Mouse (Mus musculus) kidney, embryonic 16.5 days (tissue): ENCODE measurements around the gene 1810010D01Rik. TPM values are rescaled to one million over a fixed set of nuclear protein-coding genes. Genes with fewer than 3 reads are reported as not detected.

Source experiments
- polyA plus RNA-seq: library from polyadenylated mRNA; unstranded; fragments of >200 nt; fragmentation: Nextera tagmentation; extraction: Ambion mirVana; gene quantifications from 2 replicates; pipeline ENCODE4 v1.2.1, GENCODE M21; 2015

1810010D01Rik gene
- polyA plus RNA-seq, 1 experiment from 2014 or later: 0.30 TPM

Other genes starting within 250 kb of the 1810010D01Rik start
- 11.4 and 12.2 TPM in 2 replicates for gene Tpcn2, start 75.9 kb upstream of the 1810010D01Rik start, polyA plus RNA-seq
- gene Mrgprf, start 92.7 kb upstream of the 1810010D01Rik start, polyA plus RNA-seq: 3.5 and 3.8 TPM in 2 replicates
- not detected in 2 replicates for gene Mrgprd, start 106.7 kb upstream of the 1810010D01Rik start, polyA plus RNA-seq